Mouse (Mus musculus) 416B (cell line): ENCODE results near the gene Bptf.
"Not testable (repeated sequence)": the region's sequence is repeated elsewhere in the genome, so short reads cannot be mapped to it uniquely, and the experiment has no call there.

Experiments used
- DNase-seq: peaks from one replicate; pipeline ENCODE4 v3.0.0; 2011; ENCODE audit warnings: low read depth

Bptf gene

GRCm38 (mm10) chr11:107131749-107132421 is at the start of gene Bptf:
TSS of gene Bptf (minus strand) at chr11:107132127.
- peak; percentile 87 for DNase-seq

GRCm38 (mm10) chr11:107161215-107161614 is 29.3 kb upstream of the Bptf start:
- DNase-seq = peak; percentile 31

- peak; percentile 66 for DNase-seq
These were observed 27.1 kb upstream of the Bptf start for GRCm38 (mm10) chr11:107159034-107159433.

- no peak for DNase-seq
These were observed 25.2 kb upstream of the Bptf start for GRCm38 (mm10) chr11:107156977-107157642.

GRCm38 (mm10) chr11:107155292-107155691 is 23.4 kb upstream of the Bptf start:
- no peak for DNase-seq

- DNase-seq = no peak
These were observed 22.5 kb upstream of the Bptf start for GRCm38 (mm10) chr11:107154431-107154830.

GRCm38 (mm10) chr11:107153645-107154044 is 21.7 kb upstream of the Bptf start:
- no peak for DNase-seq

- peak; percentile 44 for DNase-seq
These were observed 19.9 kb upstream of the Bptf start for GRCm38 (mm10) chr11:107151809-107152208.

- DNase-seq = not testable (repeated sequence)
These were observed 12.0 kb upstream of the Bptf start for GRCm38 (mm10) chr11:107143956-107144355.

- no peak for DNase-seq
These were observed 10.5 kb upstream of the Bptf start for GRCm38 (mm10) chr11:107142382-107142781.

- no peak for DNase-seq
These were observed 8.8 kb upstream of the Bptf start for GRCm38 (mm10) chr11:107140756-107141155.

- DNase-seq = peak; percentile 64
These were observed 6.7 kb upstream of the Bptf start for GRCm38 (mm10) chr11:107138633-107139032.

- DNase-seq = no peak
These were observed 5.7 kb upstream of the Bptf start for GRCm38 (mm10) chr11:107137593-107137992.

GRCm38 (mm10) chr11:107136458-107136857 is 4.5 kb upstream of the Bptf start:
- DNase-seq = not testable (repeated sequence)

- no peak for DNase-seq
These were observed 3.8 kb upstream of the Bptf start for GRCm38 (mm10) chr11:107135741-107136140.

GRCm38 (mm10) chr11:107132426-107132825 is 499 bp upstream of the Bptf start:
- DNase-seq = no peak

- peak; percentile 67 for DNase-seq
These were observed 813 bp downstream of the Bptf start for GRCm38 (mm10) chr11:107130879-107131748.

- peak; percentile 60 for DNase-seq
These were observed 1.6 kb downstream of the Bptf start for GRCm38 (mm10) chr11:107130221-107130788.

- peak; percentile 34 for DNase-seq
These were observed 2.3 kb downstream of the Bptf start for GRCm38 (mm10) chr11:107129641-107130040.

- not testable (repeated sequence) for DNase-seq
These were observed 5.2 kb downstream of the Bptf start for GRCm38 (mm10) chr11:107126716-107127115.

GRCm38 (mm10) chr11:107125011-107125410 is 6.9 kb downstream of the Bptf start:
- no peak for DNase-seq

GRCm38 (mm10) chr11:107124327-107124731 is 7.6 kb downstream of the Bptf start:
- DNase-seq = peak; percentile 96
